Mouse (Mus musculus) layer of hippocampus, adult 9-11 months (tissue): ENCODE results near the gene Rnf166.
A peak's percentile ranks its signal among the peaks of the same experiment; 100 is the strongest.

Source experiments
- DNase-seq: peaks from one replicate; pipeline ENCODE4 v3.0.0; 2022

Rnf166 gene

GRCm38 (mm10) chr8:122469407-122469806 is 6.5 kb downstream of the Rnf166 start:
- no peak for DNase-seq

DNA sequence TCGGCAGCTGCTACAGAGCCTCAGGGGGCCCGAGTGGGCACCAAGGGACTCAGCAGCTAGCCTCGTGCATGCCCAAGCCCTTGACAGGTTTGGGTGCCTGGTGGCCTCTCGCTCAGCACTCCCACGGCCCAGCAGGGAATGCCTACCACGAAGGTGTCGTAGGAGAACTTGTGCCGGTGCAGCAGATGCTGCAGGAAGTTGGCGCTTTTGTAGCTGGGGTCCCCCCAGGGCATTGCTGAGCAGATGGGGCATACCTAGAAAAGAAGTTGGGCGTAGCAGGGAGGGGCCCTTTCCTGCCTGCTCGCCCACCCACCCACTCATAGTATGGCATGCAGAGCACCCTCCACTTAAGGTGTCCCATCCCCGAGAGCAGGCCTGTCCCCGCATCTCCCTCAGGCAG is 8.0 kb downstream of the Rnf166 start:
- DNase-seq, result no peak

DNA sequence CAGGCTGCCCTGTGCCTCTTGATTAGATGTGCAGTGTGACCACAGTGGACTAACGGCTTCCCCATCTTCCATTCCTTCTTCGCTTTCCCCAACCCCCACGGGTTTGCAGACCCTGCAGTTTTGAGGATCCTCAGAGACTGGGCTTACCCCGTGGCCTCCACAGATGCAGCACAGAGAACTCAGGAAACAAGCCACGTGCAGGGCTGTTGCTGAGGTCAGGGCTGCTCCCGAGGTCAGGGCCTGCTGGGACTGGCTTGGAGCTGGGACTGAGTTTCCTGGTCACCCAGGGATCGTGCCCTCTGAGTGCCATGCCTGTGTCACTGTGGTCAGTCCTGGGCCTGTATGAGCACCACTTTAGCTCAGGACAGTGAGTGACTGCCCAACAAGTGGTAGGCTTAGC is 10.9 kb downstream of the Rnf166 start:
- DNase-seq, result no peak

DNA sequence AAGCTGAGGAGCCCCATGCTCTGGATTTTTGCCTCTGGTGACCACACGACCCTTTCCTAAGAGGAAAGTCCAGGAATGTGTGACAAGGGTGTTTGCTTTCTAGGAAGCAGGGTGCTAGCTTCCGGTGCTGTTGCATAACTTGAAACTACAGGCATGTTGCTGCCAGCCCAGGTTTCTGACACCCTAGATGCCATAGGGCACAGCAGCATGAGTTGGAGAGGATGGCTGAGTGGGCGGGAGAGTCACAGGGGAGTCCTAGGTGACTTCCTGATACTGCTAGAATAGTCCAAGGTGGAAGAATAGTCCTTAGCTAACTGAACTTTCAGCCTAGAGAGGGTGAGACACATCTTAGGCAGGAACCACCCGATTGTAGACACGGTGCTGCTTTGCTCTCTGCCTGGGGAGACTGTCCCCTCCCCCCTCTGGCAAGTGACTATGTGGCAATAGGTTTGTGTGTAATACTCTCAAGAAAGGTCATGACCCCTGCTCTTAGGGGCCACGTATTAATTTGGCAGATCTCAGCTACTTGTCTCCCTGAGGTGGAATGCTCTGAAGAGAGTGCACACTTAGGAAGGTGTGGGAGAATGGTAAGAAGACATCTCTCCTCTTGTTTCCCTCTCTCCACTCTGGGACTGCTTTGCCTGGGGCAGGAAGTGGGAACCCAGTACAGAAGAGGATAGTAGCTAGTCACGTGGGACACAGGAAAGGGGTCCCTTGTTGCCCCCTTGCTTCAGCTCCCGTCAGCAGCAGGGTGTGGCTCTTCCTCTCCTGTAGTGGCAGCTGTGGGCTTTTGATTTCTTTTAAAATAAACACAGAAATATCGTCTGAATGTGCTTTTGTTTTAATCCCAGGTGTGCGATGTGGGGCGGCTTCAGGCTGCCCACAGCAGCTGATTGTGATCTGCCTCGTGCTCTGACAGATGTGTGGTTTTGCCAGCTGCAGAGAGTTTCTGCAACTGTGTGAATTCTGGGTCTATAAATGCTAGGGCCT is 11.9 kb downstream of the Rnf166 start:
- no peak for DNase-seq

DNA sequence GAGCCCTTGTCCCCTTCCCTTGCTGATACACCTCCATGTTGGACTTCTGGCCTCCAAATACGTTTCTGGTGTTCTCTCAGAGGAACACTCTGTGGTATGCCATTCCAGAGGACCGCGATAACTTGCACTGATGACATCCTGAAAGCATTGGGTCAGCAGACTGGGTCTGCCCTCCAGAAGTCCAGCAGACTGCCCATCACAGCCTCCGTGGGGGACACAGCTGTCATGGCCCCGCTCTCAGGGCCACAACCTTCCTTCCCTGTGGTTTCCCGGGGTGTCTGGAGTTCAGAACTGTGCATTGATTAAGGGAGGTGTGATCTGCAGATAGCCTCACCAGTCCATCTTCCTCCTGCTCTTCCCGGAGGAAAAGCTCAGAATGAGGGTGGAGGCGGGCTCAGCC is 13.4 kb downstream of the Rnf166 start:
- DNase-seq, result no peak

GRCm38 (mm10) chr8:122461473-122462148 is 14.3 kb downstream of the Rnf166 start:
- peak; percentile 66 for DNase-seq

GRCm38 (mm10) chr8:122460524-122461472 is 15.1 kb downstream of the Rnf166 start, which contains the start of gene Snai3:
Snai3 (minus strand) TSS chr8:122460733.
- no peak for DNase-seq

DNA sequence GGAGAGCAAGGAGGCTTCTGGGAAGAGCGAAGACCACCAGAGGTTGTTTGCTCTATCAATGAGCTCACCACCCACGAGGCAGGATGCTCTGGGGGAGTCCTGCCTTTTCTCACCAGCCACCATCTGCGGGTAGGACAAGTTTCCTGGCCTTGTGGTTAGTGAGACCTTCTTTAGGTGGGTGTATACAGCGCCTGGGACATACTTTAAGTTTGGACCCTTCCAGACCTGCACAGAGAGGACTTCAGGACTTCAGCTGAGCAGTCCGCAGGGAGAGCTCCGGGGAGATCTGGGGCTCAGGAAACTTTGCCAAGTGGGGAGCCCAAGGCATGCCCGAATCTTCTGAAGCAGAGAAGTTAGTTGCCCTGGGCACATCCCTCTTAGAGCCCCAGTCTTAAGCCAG is 15.9 kb downstream of the Rnf166 start:
- DNase-seq, result no peak

DNA sequence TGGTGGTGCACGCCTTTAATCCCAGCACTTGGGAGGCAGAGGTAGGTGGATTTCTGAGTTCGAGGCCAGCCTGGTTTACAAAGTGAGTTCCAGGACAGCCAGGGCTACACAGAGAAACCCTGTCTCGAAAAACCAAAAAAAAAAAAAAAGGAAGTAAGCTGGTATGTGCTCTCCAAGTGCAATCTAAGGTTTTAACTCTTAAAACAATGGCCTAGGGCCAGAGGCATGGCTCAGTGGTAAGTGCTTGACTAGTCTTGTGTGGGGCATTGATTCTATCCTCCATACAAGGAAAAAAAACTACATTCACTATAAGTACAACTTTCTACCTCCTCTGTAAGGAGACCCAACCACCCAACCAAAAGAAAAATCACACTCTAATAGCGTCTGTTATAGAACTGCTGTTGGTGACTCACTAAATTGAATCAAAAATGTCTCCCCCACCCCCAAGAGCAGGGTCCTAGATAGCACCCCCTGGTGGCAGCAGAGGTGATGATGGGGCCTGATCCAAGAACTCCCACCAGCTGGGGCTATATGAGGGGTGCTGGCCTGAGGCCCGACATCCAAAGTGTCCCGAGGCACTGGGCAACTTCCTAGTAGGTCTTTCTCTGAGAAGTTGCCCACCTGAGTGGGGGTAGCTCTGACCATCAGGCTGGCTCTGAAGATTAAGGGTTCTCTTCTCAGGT is 16.5 kb downstream of the Rnf166 start:
- DNase-seq, result no peak

- DNase-seq, result no peak
Observed at GRCm38 (mm10) chr8:122457171-122457570, 18.7 kb downstream of the Rnf166 start.

- DNase-seq, result no peak
Observed at GRCm38 (mm10) chr8:122454409-122454808, 21.5 kb downstream of the Rnf166 start.

GRCm38 (mm10) chr8:122452154-122452553 is 23.7 kb downstream of the Rnf166 start:
- no peak for DNase-seq

DNA sequence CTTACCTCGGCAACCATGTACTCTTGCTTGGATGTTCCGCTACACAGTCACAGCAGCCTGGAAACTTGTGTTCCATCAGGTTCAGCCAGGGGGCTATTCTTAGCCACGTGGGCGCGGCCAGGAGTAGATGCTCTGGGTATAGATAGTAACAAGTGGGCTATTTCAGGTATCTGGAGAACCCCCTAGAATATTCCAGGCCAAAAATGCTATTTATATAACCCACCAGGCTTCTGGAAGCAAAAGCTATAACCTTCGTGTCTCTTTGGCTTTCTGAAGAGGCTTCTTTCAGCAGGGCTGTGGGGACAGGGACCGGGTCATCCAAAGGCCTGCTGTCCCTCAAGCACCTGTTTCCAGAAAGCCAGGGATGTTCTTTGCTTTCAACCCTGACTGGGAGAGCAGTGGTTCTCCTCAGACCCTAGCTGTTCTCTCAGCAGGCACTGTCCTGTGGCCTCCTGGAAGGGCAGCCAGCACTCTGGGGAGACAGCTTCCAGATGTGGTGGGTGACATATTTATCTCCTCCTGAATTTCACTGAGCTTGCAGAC is 24.6 kb downstream of the Rnf166 start:
- DNase-seq, result no peak

GRCm38 (mm10) chr8:122445203-122445602 is 30.7 kb downstream of the Rnf166 start:
- DNase-seq, result no peak

DNA sequence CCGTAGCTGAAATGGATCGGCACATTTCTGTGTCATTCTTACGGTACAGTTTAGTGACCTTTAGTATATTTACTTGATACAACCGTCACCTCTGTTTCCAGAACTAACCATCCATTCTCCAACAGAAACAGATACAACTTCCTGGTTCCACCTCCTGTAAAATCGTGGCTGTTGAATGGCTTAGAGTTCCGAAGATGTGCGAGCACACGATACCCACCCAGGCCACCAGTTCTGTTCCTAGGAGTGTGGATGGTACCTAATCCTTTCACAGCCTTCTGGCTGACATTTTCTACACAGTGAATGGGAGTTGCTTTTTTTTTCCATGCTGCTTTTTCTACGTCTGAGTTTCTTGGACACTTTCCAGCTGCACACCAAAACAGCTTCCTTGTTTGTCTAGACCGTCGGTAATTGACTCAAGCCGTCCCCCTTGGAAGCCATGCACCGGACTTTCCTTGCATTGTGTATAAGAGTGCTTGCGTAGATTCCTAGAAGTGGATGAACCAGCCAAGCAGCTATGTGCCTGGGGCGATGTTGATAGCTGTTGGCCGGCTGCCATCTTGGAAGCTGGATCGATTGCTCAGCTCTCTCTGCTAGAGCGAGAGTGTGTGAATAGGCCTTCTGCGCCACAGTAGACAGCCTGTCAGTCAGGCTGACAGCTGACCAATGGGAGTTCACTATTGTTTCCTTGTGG is 31.7 kb downstream of the Rnf166 start:
- peak; percentile 92 for DNase-seq

GRCm38 (mm10) chr8:122443262-122444006 is 32.4 kb downstream of the Rnf166 start, which contains the start of gene Mvd:
Mvd (minus strand) TSS chr8:122443422.
- peak; percentile 100 for DNase-seq

DNA sequence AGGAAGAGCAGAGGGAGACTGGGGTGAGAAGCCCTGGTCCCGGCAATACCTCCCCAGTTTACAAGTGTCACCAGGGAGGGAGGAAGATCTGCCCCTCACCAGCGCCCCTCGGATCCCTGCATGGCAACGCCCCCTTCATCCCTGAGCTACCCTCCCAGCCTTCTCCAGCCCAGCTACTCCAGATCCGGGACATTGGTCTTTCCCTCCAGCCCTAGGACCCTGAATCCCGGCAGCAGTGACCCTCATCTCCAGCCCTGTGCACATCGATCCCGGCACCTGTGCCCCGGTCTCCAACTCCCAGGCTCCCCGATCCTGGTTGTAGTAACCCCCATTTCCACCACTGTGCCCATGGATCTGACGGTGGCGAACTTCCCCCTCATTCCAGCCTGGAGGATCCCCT is 33.1 kb downstream of the Rnf166 start:
- DNase-seq, result no peak

DNA sequence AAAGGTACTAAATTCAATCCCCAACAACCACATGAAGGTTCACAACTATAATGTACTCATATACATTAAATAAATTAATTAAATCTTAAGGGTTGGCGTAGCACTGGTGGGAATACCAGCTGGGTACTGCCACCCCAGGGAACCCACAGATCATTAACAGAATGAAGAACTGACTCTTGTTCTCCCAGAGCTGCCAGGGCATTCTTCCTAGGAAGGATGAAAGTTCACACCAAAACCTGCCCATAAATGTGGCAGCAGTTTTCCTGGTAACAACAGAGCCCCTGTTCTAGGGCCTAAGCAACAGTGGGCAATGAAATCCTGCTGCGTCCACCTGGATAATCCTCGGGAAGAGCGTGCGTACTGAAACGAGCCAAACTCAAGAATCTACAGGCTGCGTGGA is 33.5 kb downstream of the Rnf166 start:
- DNase-seq, result no peak

GRCm38 (mm10) chr8:122441326-122441725 is 34.5 kb downstream of the Rnf166 start:
- DNase-seq, result no peak

GRCm38 (mm10) chr8:122439336-122439735 is 36.5 kb downstream of the Rnf166 start:
- no peak for DNase-seq
